Mouse (Mus musculus) adrenal gland (tissue): ENCODE measurements around the gene Rtp2.

Experiments used
- intact Hi-C: fragments of 180-260 bp; cut with DNase I; formaldehyde crosslinking; loops from one replicate; pipeline ENCODE4 v1.15.1; 2025

Gene Rtp2

DNA sequence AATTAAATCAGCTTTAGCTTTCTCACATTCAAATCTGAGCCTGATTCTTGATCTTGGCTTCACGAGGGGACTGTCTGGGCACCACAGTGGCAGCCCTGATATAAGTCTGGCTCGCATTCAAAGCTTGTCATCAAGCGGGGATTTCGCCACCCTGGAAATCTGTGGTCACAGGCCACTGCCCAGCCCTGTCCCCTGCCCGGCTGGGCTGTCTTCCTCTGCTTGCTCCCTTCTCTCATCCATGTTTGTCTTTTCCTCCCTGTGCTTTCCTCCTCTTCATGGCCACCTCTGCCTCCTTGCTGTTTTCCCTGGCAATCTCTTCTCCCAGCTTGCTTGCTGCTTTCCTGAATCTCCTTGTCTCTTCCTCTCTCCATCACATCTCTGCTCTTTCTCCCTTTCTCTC, 34.7 kb downstream of the Rtp2 start:
- intact Hi-C loops = loop anchor here (5.0 kb wide), 2 partner anchors 60 to 160 kb away; no protein-coding TSS in a partner anchor

DNA sequence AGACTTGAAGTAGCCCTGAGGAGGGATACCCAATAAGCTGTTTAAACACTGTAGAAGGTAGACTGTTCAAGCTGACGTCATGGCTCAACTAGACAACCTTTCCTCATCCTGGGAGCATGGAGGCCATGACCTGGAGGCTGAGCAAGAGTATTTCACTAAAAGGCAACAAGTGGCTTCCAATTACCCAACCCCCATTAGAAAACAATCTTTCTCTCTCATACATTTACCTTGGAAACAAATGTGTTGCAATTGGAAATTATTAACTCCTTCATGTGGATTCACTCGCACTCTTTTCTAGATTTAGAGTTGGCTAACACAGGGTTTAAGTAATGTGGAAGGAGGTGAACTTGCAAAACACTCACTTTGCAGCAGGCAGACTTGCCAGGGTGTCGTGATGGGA, 37.1 kb downstream of the Rtp2 start:
- intact Hi-C loops = loop anchor here (5.0 kb wide), 2 partner anchors 58 to 158 kb away; no protein-coding TSS in a partner anchor

DNA sequence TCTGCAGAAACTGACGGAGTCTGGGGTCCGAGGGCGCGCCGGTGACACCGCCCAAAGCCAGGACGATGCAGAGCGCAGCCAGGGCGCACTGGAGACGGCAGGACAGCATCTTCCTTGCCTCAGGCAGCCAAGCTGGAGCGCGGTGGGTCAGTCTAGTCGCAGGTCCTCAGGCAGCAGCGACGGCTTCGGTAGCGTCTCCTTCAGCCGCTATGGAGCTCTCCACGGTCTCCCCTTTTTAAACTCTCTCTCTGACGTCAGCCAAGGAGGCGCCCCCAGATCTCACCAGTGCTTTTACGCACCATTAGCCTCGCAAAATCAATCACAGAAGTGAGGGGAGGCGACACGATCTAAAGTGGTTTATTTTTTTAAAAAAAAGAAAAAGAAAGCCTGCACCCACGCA, 41.6 kb downstream of the Rtp2 start, which contains the start of gene Sst:
Gene Sst, minus strand, starts transcription at position 323 of the 400 bp plus-strand sequence.
- intact Hi-C loops = no loop called here

DNA sequence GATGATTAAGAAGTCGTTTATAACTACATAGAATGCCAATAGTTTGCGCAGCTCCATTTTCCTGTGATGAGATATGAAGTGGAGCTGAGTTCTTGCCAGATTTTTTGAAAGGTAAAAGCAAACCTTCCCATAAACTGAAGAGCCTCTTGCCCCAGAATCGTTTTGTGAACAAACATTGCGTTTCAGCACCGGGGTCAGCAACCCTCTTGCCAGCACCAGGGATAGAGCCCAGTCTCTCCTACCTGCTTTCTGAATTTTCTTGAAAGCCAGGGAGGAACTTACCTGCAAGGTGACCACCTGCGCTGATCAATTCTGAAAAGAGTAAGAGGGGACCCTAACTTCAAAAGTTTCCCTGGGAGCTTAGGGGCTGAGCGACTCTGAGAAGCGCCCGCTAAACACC, 42.0 kb downstream of the Rtp2 start:
- intact Hi-C loops = no loop called here

DNA sequence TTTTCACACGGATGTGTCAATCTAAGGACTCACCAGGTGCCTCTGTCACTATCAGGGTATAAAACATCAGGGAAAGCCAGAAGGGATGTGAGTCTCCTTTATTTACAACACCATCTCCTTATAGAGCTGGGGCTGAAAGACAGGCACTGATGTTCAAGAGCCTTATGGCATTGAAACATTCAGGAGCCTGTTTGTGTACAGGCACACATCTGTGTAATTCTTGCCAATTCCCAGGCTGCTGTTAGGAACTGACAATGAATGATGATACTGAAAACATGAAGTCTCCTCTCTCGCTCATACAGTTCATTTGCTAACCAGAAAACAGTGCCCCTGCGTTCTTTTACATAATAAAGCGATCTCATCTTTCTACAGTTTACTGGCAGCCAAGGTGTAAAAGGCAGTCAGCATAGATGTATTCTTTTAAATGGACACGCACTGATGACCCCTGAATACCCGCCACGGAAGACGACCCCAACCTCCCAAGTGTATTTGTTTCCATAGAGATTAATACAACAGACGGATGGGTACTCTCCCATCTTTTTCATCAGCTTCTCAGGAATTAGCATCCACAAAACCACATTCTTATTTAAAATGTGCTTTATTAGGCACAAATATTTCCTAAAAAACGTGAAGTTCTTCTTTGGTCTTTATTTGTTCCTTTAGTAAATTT, 44.1 kb downstream of the Rtp2 start:
- intact Hi-C loops = no loop called here

DNA sequence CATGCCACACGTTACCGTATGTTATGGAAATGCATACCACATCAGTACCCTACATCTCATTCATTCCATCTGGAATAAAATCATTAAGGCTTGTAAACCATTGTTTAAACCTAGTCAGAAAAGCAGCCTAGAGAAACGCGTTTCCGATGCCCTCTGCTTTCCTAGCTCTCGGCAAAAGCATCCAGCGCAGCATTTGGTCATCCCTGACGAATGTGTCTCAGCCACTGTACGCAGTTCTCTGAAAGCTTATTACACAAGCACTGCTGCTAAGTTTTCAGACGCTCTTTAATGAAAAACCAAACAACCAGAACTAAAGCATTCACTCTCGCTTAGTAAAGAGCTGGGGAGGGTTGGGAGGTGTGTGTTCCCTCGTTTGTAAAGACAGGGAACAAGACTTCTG, 47.1 kb downstream of the Rtp2 start:
- intact Hi-C loops = no loop called here
